Mouse (Mus musculus): Measurements from ENCODE around the gene Agbl5. TPM values are rescaled to one million over a fixed set of nuclear protein-coding genes. Genes with fewer than 3 reads are reported as not detected.

Gene Agbl5
- total and polyA plus RNA-seq, 3 experiments = 7.6 to 25.3 (median 9.2) TPM

GRCm38 (mm10) chr5:30952551-30952950 is 64.1 kb downstream of the Agbl5 start:
- DNase-seq = no peak

- DNase-seq = no peak
Observed at GRCm38 (mm10) chr5:30954065-30954464, 65.6 kb downstream of the Agbl5 start.

GRCm38 (mm10) chr5:30954556-30954955 is 66.1 kb downstream of the Agbl5 start:
- DNase-seq = no peak

GRCm38 (mm10) chr5:30955751-30956150 is 67.3 kb downstream of the Agbl5 start:
- DNase-seq = no peak

Other genes starting within 250 kb of the Agbl5 start
- 10 to 100 TPM; 49.0 to 50.9 TPM for gene Slc35f6, start 240.8 kb upstream of the Agbl5 start, total RNA-seq (2021)
- 140 and 145 TPM in 2 replicates for gene Slc35f6, start 240.8 kb upstream of the Agbl5 start, polyA plus RNA-seq (2012; rRNA removed)
- 1 to 10 TPM; 5.1 to 6.4 TPM for gene Cenpa, start 221.9 kb upstream of the Agbl5 start, total RNA-seq (2021)
- gene Cenpa, start 221.9 kb upstream of the Agbl5 start, polyA plus RNA-seq (2012; rRNA removed) = 10.9 and 14.5 TPM in 2 replicates
- 1 to 10 TPM in 1 of 2 experiments, under 1 TPM in 1; 0.92 to 2.3 TPM for gene Dpysl5, start 177.1 kb upstream of the Agbl5 start, total RNA-seq (2021)
- 0.62 and 0.98 TPM in 2 replicates for gene Dpysl5, start 177.1 kb upstream of the Agbl5 start, polyA plus RNA-seq (2012; rRNA removed)
- gene Mapre3, start 74.1 kb upstream of the Agbl5 start, total RNA-seq (2021) = 10 to 100 TPM; 60.0 to 79.0 TPM
- gene Mapre3, start 74.1 kb upstream of the Agbl5 start, polyA plus RNA-seq (2012; rRNA removed) = 103 and 134 TPM in 2 replicates
- gene Tmem214, start 20.7 kb upstream of the Agbl5 start, total RNA-seq (2021) = 10 to 100 TPM; 51.9 to 62.2 TPM
- gene Tmem214, start 20.7 kb upstream of the Agbl5 start, polyA plus RNA-seq (2012; rRNA removed) = 87.6 and 96.9 TPM in 2 replicates
- gene Ost4, start 19.1 kb downstream of the Agbl5 start, total RNA-seq (2021) = 100 to 1,000 TPM; 256 to 264 TPM
- 120 and 143 TPM in 2 replicates for gene Ost4, start 19.1 kb downstream of the Agbl5 start, polyA plus RNA-seq (2012; rRNA removed)
- gene Emilin1, start 24.7 kb downstream of the Agbl5 start, total RNA-seq (2021) = 10 to 100 TPM; 40.3 to 62.0 TPM
- gene Emilin1, start 24.7 kb downstream of the Agbl5 start, polyA plus RNA-seq (2012; rRNA removed) = 64.1 and 75.1 TPM in 2 replicates
- 10 to 100 TPM; 37.2 to 44.3 TPM for gene Khk, start 32.7 kb downstream of the Agbl5 start, total RNA-seq (2021)
- gene Khk, start 32.7 kb downstream of the Agbl5 start, polyA plus RNA-seq (2012; rRNA removed) = 43.9 and 60.3 TPM in 2 replicates
- 1 to 10 TPM in 1 of 2 experiments, under 1 TPM in 1; 0.58 to 2.5 TPM for gene Cgref1, start 56.9 kb downstream of the Agbl5 start, total RNA-seq (2021)
- 1.5 and 2.0 TPM in 2 replicates for gene Cgref1, start 56.9 kb downstream of the Agbl5 start, polyA plus RNA-seq (2012; rRNA removed)
- gene Preb, start 71.7 kb downstream of the Agbl5 start, total RNA-seq (2021) = 100 to 1,000 TPM; 119 to 126 TPM
- 284 TPM in 2 replicates for gene Preb, start 71.7 kb downstream of the Agbl5 start, polyA plus RNA-seq (2012; rRNA removed)
- 1 to 10 TPM; 1.3 TPM for gene Tcf23, start 80.0 kb downstream of the Agbl5 start, total RNA-seq (2021)
- 0.77 and 0.78 TPM in 2 replicates for gene Tcf23, start 80.0 kb downstream of the Agbl5 start, polyA plus RNA-seq (2012; rRNA removed)
- gene Atraid, start 159.6 kb downstream of the Agbl5 start, total RNA-seq (2021) = 100 to 1,000 TPM; 117 to 125 TPM
- 101 and 114 TPM in 2 replicates for gene Atraid, start 159.6 kb downstream of the Agbl5 start, polyA plus RNA-seq (2012; rRNA removed)
- gene Slc5a6, start 160.2 kb downstream of the Agbl5 start, total RNA-seq (2021) = 10 to 100 TPM; 27.7 to 39.6 TPM
- 88.3 and 93.5 TPM in 2 replicates for gene Slc5a6, start 160.2 kb downstream of the Agbl5 start, polyA plus RNA-seq (2012; rRNA removed)
- 10 to 100 TPM; 17.5 to 33.1 TPM for gene Cad, start 166.1 kb downstream of the Agbl5 start, total RNA-seq (2021)
- 43.2 and 48.0 TPM in 2 replicates for gene Cad, start 166.1 kb downstream of the Agbl5 start, polyA plus RNA-seq (2012; rRNA removed)
- gene Dnajc5g, start 217.6 kb downstream of the Agbl5 start, total RNA-seq (2021) = not detected
- gene Dnajc5g, start 217.6 kb downstream of the Agbl5 start, polyA plus RNA-seq (2012; rRNA removed) = not detected in 2 replicates
- not detected for gene Slc30a3, start 219.5 kb downstream of the Agbl5 start, total RNA-seq (2021)
- not detected in 2 replicates for gene Slc30a3, start 219.5 kb downstream of the Agbl5 start, polyA plus RNA-seq (2012; rRNA removed)
- gene Trim54, start 228.0 kb downstream of the Agbl5 start, total RNA-seq (2021) = not detected
- not detected in 2 replicates for gene Trim54, start 228.0 kb downstream of the Agbl5 start, polyA plus RNA-seq (2012; rRNA removed)

All from adrenal gland, adult 2 months (tissue).